Mouse (Mus musculus) layer of hippocampus, adult 8-10 months (tissue): ENCODE measurements at regions not wholly inside any gene's neighbourhood (a gene's known extent, or its start where the extent isn't known, plus 50 kb on each side); places are given as distances from the start of the nearest gene placed in this dataset.

ENCODE experiments used
- DNase-seq, 2 experiments: peaks; one replicate each; pipeline ENCODE4 v3.0.0; 2022; ENCODE audit warnings: low spot score in 2 of 2

GRCm38 (mm10) chr9:74650036-74650435, 211.7 kb upstream of the Onecut1 start:
- DNase-seq: no peak

GRCm38 (mm10) chr9:74655956-74656355, 205.8 kb upstream of the Onecut1 start:
- DNase-seq: no peak

- DNase-seq: no peak
Observed at GRCm38 (mm10) chr9:74656392-74656791, 205.3 kb upstream of the Onecut1 start.

DNA sequence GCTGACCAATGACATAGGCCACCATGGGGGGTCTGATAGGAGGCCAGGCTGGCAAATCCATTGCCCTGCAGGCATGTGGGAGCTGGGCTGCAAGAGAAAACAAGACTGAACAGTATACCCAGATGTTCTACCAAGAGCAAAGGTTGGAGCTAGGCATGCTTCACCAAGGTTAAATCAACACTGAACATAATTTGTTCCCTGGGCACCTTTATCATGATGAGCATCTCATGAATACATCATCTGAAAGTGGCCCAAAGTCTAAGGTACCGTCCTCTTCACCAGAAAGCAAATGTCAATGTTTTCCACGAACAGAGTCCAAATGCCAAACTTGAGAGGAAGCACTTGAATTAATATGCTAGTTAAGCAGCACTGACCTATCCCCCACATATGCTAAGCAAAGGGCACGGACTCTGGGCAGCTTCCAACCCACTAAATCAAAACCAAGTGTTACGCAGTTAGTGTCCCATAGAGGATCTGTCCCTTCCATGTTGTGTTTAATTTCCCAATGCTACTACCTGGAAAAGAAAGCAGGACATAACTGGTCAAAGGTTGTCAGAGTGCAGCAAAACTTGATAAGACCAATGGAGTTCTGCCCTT, 190.3 kb upstream of the Onecut1 start:
- no peak for DNase-seq

DNA sequence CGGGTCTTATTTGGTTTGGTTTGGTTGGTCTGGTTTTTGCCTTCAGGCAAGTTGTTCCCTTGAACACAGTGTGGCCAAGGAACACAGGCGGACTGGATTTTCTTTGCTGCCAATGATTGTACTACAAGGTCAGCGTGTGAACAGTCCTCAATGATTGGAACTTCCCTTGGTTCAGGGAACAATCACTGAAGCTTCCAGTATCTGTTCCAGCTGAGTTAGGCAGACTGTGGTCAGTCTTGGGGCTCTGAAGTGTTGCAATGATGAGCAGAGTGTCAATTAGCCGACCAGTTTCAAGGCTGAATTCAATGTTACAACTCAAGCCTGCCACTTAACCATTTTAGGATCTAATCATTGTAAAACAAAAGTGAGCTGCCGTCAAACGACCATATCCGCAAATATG, 189.5 kb upstream of the Onecut1 start:
- DNase-seq: no peak

GRCm38 (mm10) chr9:74698229-74698628, 163.5 kb upstream of the Onecut1 start:
- DNase-seq: no peak

DNA sequence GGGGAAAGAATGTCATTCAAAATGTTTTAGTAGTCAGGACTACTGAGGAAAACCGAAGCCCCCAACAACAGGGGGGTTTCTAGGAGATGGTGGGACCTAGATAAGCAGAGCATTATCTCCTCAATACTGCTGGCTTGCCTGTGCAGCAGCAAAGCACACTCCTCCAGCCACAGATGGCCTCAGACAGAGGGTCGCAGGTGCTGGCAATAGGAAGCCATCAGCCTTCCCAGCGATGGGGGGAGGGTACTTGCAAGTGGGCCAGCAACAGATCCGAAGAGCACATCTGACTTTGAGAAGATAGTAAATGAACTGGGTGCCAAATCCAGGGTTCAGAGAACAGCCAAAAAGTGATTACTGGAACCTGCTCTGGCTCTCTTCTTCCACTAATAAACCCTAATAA, 156.0 kb upstream of the Onecut1 start:
- no peak for DNase-seq

- DNase-seq: no peak
Observed at GRCm38 (mm10) chr9:74707608-74708007, 154.1 kb upstream of the Onecut1 start.

DNA sequence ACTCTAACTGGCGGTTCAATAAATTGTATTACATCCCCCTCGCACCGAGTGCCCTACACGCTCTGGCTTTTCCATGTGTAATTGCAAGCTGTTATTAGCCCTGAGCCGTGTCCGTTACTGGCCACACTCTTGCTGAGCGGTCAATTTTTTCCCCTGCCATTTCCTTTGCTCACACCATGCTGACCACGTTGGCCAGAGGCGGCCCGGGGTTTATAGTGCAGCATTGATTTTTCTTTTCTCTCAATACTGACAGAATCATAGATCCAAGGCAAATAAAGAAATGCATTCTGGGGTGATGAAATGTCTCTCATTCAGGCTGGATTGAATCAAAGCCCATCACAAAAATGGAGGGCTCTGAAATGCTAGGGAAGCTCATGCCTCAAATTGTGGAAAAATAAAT, 150.0 kb upstream of the Onecut1 start:
- DNase-seq: no peak

DNA sequence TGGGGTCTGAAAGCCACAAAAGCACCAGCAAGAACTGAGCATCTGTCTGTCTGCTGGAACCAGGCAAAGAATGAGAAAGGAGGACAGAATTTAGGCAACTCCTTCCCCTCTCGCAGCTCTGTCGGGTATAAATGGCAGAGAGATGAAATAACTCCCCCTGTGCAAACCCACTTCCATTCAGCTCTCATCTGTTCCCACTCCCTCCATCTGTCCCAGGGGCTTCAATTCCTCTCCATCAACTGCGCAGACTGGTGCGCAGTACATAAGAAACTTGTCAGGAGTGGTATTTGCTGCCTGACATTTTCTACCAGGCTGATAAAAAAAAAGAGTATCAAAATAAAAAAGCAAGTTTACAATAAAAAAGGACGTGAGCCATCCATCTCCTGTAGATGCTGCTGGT, 129.3 kb upstream of the Onecut1 start:
- DNase-seq: peak in 1 of 2 experiments; percentile 8

GRCm38 (mm10) chr9:74741949-74742348, 119.8 kb upstream of the Onecut1 start:
- no peak for DNase-seq

GRCm38 (mm10) chr9:74747886-74748285, 113.8 kb upstream of the Onecut1 start:
- DNase-seq: peak; percentile 40 to 43

GRCm38 (mm10) chr9:74758025-74758424, 103.7 kb upstream of the Onecut1 start:
- no peak for DNase-seq

DNA sequence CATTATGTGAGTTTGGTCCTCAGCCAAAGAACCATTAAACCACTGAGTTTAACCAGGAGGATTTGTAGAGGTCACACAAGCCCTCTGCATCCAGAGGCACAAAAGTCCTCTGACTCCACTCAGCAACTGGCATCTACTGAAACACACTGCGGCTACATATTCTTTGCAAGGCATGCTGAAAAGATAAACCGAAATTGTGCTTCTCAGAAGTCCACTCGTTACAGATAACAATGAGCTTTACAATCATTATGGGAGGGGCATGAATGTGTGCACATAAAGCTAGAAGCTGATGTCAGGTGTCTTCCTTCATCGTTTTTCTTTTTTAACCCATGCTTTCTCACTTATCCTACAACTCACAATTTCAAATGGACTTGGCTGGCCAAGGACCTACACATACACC, 102.8 kb upstream of the Onecut1 start:
- DNase-seq: no peak

DNA sequence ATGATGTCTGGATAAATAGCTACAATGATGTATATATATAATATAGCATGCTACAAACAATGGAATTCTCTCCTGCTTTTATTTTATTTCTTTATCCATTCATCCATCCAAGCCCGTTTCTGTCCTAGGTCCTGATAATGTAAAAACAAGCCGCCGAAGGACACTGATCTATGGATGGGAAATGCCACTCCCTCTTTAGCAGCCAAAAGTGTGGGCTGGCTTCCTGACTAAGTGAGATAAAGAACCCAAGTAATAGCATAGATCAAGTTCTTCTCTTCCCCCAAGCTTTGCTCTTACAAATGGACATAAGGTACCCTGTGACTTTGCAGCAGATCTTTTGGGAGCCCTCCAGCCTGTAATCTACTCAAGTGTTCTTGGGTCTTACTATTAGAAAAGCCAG, 81.3 kb upstream of the Onecut1 start:
- no peak for DNase-seq

DNA sequence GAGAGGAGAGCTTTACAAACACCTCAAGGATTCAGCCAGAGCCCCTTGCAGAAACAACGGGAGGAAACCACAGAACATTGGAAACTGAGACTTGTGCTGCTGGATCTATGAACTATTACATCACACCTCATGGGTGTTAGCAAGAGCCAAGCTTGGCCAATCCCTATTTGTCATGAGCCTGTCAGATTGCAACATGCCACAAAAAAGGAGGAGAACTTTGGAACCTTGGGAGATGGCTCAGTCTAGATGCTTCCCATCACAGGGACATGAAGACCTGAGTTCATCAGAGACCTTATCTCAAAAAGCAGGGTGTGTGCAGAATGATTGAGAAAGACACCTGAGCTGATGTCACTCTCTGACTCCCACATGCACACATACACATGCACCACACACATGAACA, 68.3 kb upstream of the Onecut1 start:
- no peak for DNase-seq

DNA sequence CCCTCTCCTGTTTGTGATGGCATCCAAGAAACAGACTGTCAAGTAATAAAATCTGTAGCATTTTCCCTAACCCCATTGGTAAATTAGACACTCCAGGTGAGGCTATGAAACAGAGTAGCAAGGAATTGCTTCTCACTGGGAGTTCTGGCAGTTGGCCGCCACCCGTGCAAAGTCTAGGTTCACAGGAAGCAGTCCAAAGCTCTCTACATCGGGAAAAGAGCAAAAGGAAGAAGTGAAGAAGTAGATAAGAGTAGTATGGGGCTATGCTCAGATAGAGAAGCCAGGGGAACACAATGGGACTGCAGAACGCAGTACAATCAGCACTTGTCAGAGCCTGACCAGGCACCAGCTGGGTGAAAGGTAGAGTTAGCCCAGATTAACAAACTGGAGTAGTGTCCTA, 65.7 kb upstream of the Onecut1 start:
- no peak for DNase-seq

GRCm38 (mm10) chr9:74797272-74797844, 64.4 kb upstream of the Onecut1 start:
- no peak for DNase-seq

GRCm38 (mm10) chr9:74801091-74801490, 60.6 kb upstream of the Onecut1 start:
- DNase-seq: no peak

- peak in 1 of 2 experiments; percentile 9 for DNase-seq
Observed at GRCm38 (mm10) chr9:74811437-74811836, 50.3 kb upstream of the Onecut1 start.
